Mouse (Mus musculus): ENCODE measurements at regions not wholly inside any gene's neighbourhood (a gene's known extent, or its start where the extent isn't known, plus 50 kb on each side); places are given as distances from the start of the nearest gene placed in this dataset.

GRCm38 (mm10) chr12:112378482-112379243, 110.6 kb upstream of the A530016L24Rik start:
- no peak for TF ChIP-seq CTCF (conservative IDR thresholded peaks at IDR 0.05; ENCODE audit: low read length)
- no peak for TF ChIP-seq NANOG (IDR thresholded peaks at IDR 0.05; ENCODE audit: borderline replicate concordance, low read length)

All from E14TG2a.4 (cell line).